Mouse (Mus musculus) frontal cortex, adult 2 months (tissue): ENCODE results near the gene Boc. TPM values are rescaled to one million over a fixed set of nuclear protein-coding genes. Genes with fewer than 3 reads are reported as not detected.

Experiments used
- DNase-seq, 2 experiments: peaks; one replicate each; pipeline ENCODE4 v3.0.0; 2022; ENCODE audit warnings: low spot score in 1 of 2; ENCODE audit errors: extremely low spot score in 1 of 2
- polyA plus RNA-seq: library from polyadenylated mRNA; depleted of rRNA; stranded (reverse); fragments of >200 nt; gene quantifications from 2 replicates; pipeline ENCODE4 v1.2.3, GENCODE M21; 2012

Gene Boc
- polyA plus RNA-seq, 1 experiment, result 7.9 TPM

GRCm38 (mm10) chr16:44530829-44531228, 27.9 kb downstream of the Boc start:
- DNase-seq, result peak in 1 of 2 experiments; percentile 36

DNA sequence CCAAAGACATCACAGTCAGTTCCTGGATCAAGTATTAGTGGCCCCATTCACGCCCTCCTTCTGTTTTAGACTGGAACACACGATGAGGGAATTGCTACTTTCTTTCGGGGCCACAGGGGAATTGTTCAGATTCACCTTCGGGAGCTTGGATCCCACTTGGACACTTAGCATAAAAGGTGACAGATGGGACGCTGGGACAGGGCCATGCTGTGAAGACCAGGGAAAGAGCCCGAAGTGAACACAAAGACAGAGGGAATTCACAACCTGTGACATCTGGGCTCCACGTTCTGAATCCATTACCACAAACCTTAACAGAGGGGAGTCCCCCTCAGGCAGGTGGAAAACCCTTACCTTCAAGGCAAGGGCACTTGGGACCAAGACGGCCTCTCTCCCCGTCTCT, 28.5 kb downstream of the Boc start:
- no peak for DNase-seq

- no peak for DNase-seq
Measured at GRCm38 (mm10) chr16:44529691-44530090, 29.0 kb downstream of the Boc start.

DNA sequence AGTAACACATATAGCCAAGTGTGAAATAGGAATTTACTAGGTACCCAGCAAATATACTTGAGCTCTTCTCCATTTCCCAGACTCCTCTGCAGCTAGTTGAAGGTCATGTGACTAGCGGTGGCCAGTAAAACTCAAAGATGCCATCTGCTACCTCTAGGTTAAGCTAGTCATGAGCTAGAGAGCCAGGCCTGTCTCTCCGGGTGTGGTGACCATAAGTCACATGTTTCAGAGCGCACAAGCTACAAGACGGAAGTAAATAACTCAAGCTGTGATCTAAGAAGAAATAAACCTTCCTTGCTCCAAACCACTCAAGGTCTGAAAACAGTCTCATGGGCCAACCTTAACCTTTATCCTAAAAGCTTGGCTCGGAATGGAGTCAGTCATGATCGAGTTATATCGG, 29.7 kb downstream of the Boc start:
- no peak for DNase-seq

- DNase-seq, result no peak
Measured at GRCm38 (mm10) chr16:44527218-44527905, 31.3 kb downstream of the Boc start.

- no peak for DNase-seq
Measured at GRCm38 (mm10) chr16:44526689-44527088, 32.0 kb downstream of the Boc start.

GRCm38 (mm10) chr16:44526044-44526443, 32.7 kb downstream of the Boc start:
- DNase-seq, result peak in 1 of 2 experiments; percentile 49

- DNase-seq, result no peak
Measured at GRCm38 (mm10) chr16:44523595-44523994, 35.1 kb downstream of the Boc start.

- DNase-seq, result no peak
Measured at GRCm38 (mm10) chr16:44516498-44516897, 42.2 kb downstream of the Boc start.

DNA sequence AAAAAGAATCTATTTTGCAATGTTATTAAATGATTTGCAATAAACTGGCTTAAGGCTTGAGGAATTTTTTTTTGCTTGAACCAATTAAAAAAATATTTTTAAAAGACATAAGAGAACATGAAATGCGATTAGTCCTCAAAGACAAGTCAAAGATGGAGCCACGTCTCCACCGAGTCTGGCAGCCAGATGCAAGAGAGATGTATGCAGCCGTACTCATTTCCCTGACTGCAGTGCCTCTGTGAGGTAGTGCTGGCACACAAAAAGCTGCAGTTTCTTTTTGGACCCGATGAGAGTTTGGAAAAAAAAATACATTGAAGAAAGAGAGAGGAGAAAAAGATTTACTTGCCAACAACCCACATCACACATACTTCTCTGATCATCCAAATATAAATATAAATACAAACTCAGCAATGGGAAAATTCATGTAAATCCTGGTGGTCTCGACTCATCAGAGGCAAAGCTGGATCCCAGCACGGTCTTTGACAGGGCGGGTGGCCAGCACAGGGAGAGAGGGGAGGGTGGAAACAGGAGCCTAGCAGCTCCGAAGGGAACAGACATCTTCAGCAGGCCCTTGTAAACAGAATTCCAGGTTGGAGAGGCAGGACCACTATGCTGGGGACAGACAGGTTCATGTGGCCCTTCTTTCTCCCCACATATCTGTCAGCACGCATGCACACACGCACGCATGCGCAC, 48.0 kb downstream of the Boc start:
- DNase-seq, result peak in 1 of 2 experiments; percentile 36

DNA sequence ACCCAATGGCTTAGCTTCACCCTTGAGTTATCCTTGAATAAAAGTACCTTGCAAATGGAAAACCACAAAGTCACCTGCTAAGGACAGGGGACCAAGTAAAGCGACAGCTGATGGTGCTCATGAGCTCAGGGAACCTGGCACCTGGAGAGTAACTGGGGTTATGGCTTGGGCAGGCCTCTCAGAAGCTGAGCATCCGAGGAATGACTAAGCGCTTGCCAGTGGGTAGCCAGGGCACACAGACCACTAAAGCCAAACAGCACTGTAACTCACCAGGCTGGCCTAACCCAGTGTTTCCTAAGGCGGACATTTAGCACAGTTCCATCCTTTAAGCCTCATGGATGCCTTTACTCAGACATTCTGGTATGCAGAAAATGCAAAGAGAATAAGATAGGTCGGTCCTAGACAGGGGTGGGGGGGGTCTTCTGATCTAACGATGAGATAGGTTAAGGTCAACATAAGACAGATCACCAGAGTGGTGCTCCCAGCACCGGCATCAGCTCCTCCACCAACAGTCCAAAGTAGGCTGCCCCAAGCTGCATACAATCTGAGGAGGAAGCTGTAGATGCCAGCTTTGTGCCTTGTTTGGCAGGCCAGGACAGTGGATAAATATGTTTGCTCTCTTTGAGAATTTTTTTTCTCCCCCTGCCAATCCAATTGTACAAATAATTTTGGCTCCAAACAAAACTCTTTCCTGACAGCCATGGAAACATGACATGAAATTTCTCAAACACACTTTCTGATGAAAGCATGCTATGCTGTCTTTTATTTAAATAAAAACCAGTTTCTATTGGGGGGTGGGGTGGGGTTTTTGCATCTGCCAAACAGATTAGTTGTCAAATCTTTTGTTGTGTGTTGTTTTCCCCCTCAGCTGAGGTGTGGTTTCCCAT, 49.0 kb downstream of the Boc start:
- no peak for DNase-seq

DNA sequence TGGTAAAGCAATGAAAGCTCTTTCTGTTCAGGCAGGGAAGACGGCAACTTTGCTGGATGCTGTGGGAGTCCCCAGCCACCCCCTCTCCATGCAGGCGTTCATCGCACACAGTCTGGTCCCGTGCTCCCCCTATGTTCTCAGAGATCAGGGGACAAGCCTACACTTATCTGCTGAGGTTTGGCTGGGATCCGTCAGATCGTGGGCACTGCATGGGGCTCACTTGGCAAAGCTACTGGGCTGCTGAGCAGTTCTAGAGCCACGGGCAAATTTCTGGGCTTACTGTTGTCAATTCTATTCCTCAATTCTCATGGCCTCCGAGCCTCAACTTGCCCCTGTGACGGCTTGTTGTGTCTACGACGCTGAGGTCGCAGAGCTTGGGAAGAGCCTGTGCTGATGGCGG, 49.9 kb downstream of the Boc start:
- no peak for DNase-seq

GRCm38 (mm10) chr16:44508025-44508424, 50.7 kb downstream of the Boc start:
- no peak for DNase-seq

GRCm38 (mm10) chr16:44507027-44507929, 51.4 kb downstream of the Boc start:
- no peak for DNase-seq

DNA sequence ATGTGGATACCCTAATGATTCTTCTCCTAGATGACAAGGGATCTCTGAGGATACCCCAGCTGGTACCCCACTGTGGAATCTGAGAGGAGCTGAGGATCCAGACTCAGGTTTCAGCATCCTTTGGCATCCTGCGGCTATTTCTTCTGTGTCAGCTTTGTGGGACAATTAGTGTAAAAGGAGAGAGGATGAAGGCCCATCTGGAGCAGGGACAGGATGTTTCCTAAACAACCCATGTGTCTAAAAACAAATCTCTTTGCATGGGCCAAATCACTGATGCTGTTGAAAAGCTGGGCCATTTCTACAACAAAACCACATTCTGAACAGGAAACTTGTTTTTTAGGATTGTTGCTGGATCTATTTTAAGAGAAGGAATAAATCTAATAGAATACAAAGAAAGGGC, 53.5 kb downstream of the Boc start:
- DNase-seq, result no peak

DNA sequence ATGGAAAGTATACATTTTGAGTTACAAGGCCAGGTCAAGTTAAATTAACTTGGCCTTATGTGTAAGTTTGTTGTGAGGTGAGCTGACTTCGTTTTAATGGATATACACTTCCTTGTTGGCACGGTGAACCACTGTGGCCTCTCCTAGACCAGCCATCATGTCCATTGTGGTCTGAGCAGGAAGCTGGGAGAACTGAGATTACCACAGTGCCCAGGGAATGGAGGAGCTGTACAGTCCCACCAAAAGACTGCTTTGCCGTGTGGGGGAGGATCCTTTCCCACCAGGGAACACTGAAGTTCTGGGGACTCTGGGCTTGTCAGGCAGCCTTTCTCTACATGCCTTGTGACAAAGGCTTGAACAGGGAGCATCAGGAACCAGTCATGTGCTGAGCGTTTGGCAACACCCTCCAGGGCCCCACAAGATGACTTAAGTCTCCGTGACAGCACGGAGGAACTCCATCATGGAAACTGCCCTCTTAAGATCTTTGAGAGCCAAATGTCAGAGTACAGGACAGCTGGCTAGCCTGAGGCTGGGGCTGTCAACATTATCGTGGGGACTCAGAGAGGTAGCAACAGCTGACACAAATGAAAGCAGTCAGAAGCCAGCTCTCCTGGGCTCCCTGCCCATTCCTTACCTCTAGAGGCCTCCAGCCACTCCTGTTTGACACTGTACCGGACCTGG, 55.7 kb downstream of the Boc start:
- DNase-seq, result no peak

DNA sequence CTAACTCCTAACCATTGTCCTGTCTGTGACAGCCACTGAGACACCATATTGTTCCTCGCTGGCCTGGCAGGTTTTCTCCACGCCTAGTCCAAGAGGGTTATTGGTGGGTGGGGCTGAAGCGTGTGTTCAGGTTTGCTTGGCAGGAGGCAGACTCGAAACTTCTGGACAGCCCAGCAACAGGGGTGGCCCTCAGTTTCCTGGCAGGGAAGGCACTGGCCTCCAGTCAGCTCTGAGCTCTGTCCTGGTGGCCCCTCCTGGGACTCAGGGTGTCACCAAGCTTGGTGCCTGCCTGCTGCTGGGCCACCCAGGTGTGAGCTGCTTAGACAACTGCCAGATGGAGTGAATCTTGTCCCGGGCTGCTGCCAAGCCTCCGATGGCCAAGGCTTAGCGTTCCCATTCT, 56.4 kb downstream of the Boc start:
- no peak for DNase-seq

- no peak for DNase-seq
Measured at GRCm38 (mm10) chr16:44501783-44502182, 56.9 kb downstream of the Boc start.

DNA sequence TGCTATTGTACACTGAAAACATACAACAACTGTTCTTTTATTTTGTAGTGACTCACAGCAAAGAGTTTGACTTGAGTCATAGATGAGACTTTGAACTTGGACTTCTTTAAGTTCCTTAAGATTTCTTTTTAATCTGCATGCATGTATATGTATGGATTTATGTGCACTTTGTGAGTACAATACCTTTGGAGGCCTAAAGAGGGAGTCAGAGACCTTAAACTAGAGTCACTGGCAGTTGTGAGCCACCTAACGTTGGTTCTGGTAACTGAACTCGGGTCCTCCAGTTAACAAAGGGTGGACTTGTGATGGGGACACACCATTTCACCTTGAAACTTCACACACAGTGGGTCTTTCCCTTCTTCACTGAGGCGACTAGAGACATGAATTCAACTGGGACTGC, 60.2 kb downstream of the Boc start:
- no peak for DNase-seq

GRCm38 (mm10) chr16:44496971-44497464, 61.7 kb downstream of the Boc start:
- no peak for DNase-seq
